Mouse (Mus musculus) G1E (cell line): ENCODE data around the gene Tbcel.

Source experiments
- CTCF ChIP-seq: IDR thresholded peaks from 2 replicates; pipeline ENCODE4 v1.5.1; 2012; ENCODE audit warnings: low read depth, low read length, inconsistent platforms, mixed read lengths
- TAL1 ChIP-seq: conservative IDR thresholded peaks from 2 replicates; pipeline ENCODE4 v1.6.1; 2012; ENCODE audit warnings: low read depth, low read length, inconsistent platforms, mixed read lengths

- TF ChIP-seq CTCF, result no peak
- TF ChIP-seq TAL1, result no peak
Measured at GRCm38 (mm10) chr9:42394321-42394720, 113.3 kb downstream of the Tbcel start.
